Mouse (Mus musculus) embryonic facial prominence, embryonic 11.5 days (tissue): ENCODE results near the gene Mmrn2. TPM values are rescaled to one million over a fixed set of nuclear protein-coding genes. Genes with fewer than 3 reads are reported as not detected.

Experiments
- ATAC-seq: fragments of 200-750 bp; cut with Nextera tagmentation; replicated peaks from 2 replicates; pipeline ENCODE4 v1.8.0; 2017; ENCODE audit warnings: low read depth; ENCODE audit not compliant: insufficient number of reproducible peaks, low FRiP score, low TSS enrichment
- DNase-seq: peaks from one replicate; pipeline ENCODE4 v3.0.0-alpha.2; 2015; ENCODE audit warnings: low spot score
- H3K27ac ChIP-seq: fragments of 300-500 bp; sonication (generic); replicated peaks from 2 replicates; pipeline ENCODE4 v1.5.1; 2014; ENCODE audit warnings: mild to moderate bottlenecking, low read depth, low read length, control low read depth
- H3K27me3 ChIP-seq: fragments of 300-500 bp; sonication (generic); 2 replicates; pipeline ENCODE4 v1.6.1; 2014; ENCODE audit warnings: mild to moderate bottlenecking, low read length, moderate library complexity, mixed read lengths; ENCODE audit not compliant: control insufficient read depth, insufficient read depth
- H3K36me3 ChIP-seq: fragments of 300-500 bp; sonication (generic); replicated peaks from 2 replicates; pipeline ENCODE4 v1.6.1; 2014; ENCODE audit warnings: low read depth, mild to moderate bottlenecking, low read length, moderate library complexity, mixed read lengths; ENCODE audit not compliant: control insufficient read depth, insufficient read depth
- H3K4me1 ChIP-seq: fragments of 300-500 bp; sonication (generic); 2 replicates; pipeline ENCODE4 v1.6.1; 2014; ENCODE audit warnings: low read length, mixed read lengths; ENCODE audit not compliant: control insufficient read depth, insufficient read depth
- H3K4me2 ChIP-seq: fragments of 300-500 bp; sonication (generic); 2 replicates; pipeline ENCODE4 v1.6.1; 2014; ENCODE audit warnings: low read depth, mild to moderate bottlenecking, control low read depth, low read length, moderate library complexity
- H3K4me3 ChIP-seq: fragments of 300-500 bp; sonication (generic); 2 replicates; pipeline ENCODE4 v1.5.1; 2014; ENCODE audit warnings: low read depth, low read length, control low read depth
- H3K9ac ChIP-seq: fragments of 300-500 bp; sonication (generic); replicated peaks from 2 replicates; pipeline ENCODE4 v1.6.1; 2014; ENCODE audit warnings: mild to moderate bottlenecking, control low read depth, low read length
- H3K9me3 ChIP-seq: fragments of 300-500 bp; sonication (generic); replicated peaks from 2 replicates; pipeline ENCODE4 v1.6.1; 2016; ENCODE audit warnings: mild to moderate bottlenecking, low read length, inconsistent platforms, mixed read lengths; ENCODE audit not compliant: control insufficient read depth
- whole genome bisulfite sequencing: fragments of 180-500 bp; shearing (Covaris S2); extraction: QIAGEN DNeasy Blood & Tissue Kit; methylation state at CpG from one replicate; pipeline ENCODE4 v1.1.7; 2014; 5-methylcytosine and 5-hydroxymethylcytosine counted together
- polyA plus RNA-seq: library from polyadenylated mRNA; unstranded; fragments of >200 nt; fragmentation: Nextera tagmentation; extraction: Ambion mirVana; gene quantifications from 2 replicates; pipeline ENCODE4 v1.2.1, GENCODE M21; 2014

The Mmrn2 gene
- polyA plus RNA-seq, 1 experiment from 2014 or later = 5.4 TPM

DNA sequence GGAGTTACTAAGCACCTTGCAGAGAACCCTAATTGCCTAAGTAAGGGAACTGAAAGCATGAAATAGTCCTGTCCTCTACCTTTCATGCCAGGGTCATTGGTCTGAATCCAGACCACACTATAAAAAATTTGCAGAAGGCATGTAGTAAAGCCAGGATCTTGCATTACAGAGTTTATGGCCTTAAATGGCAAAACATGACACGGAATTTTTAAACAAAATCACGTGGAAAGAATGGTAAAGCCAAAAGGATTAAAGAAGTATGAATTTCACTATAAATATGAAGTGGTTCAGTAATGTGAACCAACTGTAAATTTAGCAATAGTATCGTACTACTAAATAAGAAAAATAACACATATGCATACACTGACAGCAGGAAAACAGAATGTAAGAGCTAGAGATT lies 70.1 kb downstream of the Mmrn2 start:
- DNase-seq = no peak
- Histone ChIP-seq H3K36me3 (peaks cover 10% of the 10 kb centered on the region), H3K4me2 (no peak overlapping the region), H3K4me3 (no peak overlapping the region), H3K27ac (no peak overlapping the region), H3K27me3 (no peaks in the 10 kb centered on the region), H3K4me1 (no peaks in the 10 kb centered on the region), H3K9me3 (no peaks in the 10 kb centered on the region), H3K9ac (no peak overlapping the region)
- WGBS = 88% methylated on average over 3 of the region's 3 CpGs
- ATAC-seq = no peak

DNA sequence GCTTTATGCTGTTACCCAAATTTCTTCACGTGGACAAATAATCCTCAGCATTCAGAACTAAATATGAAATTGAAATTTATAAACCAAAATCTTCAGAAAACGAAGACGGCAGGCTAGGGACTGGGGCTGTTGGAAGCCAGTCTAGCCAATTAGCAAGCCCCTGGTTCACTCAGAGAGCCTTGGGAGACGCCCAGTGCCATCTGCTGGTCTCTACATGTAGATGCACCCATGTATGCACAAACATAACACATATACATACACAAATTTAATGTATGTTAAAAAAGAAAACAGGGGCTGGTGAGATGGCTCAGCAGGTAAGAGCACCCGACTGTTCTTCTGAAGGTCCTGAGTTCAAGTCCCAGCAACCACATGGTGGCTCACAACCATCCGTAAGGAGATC lies 71.4 kb downstream of the Mmrn2 start:
- no peak overlapping the region for H3K27ac ChIP-seq
- H3K36me3 ChIP-seq = peaks cover 6% of the 10 kb centered on the region
- H3K9ac ChIP-seq = no peak overlapping the region
- no peaks in the 10 kb centered on the region for H3K27me3 ChIP-seq
- H3K9me3 ChIP-seq = no peaks in the 10 kb centered on the region
- H3K4me1 ChIP-seq = no peaks in the 10 kb centered on the region
- H3K4me2 ChIP-seq = no peak overlapping the region
- ATAC-seq (no peak), DNase-seq (no peak)
- 94% methylated on average over 6 of the region's 6 CpGs for WGBS
- no peak overlapping the region for H3K4me3 ChIP-seq

DNA sequence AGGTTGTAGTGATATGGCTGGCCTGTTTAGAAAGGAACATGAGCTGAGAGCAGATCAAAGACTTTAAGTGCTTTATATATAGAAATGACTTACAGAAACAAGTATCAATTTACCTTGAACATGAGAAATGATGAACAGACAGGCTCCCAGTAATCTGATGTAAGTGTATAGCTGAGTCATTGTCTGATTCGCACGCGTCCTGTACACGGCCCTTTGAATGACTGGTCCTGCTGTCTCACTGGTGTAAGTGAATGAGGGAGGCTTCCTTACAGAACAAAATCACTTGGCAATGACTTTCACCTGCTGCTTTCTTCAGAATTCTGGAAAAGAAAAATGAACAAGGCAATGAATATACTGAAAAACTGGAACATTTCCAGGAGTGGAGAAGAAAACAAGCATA lies 72.4 kb downstream of the Mmrn2 start:
- H3K9me3 ChIP-seq = no peaks in the 10 kb centered on the region
- H3K27me3 ChIP-seq = no peaks in the 10 kb centered on the region
- DNase-seq (no peak), ATAC-seq (no peak)
- H3K4me2 ChIP-seq = no peak overlapping the region
- WGBS = 95% methylated on average over 4 of the region's 4 CpGs
- no peak overlapping the region for H3K27ac ChIP-seq
- H3K4me1 ChIP-seq = no peaks in the 10 kb centered on the region
- H3K36me3 ChIP-seq = peaks cover 4% of the 10 kb centered on the region
- no peak overlapping the region for H3K9ac ChIP-seq
- no peak overlapping the region for H3K4me3 ChIP-seq

DNA sequence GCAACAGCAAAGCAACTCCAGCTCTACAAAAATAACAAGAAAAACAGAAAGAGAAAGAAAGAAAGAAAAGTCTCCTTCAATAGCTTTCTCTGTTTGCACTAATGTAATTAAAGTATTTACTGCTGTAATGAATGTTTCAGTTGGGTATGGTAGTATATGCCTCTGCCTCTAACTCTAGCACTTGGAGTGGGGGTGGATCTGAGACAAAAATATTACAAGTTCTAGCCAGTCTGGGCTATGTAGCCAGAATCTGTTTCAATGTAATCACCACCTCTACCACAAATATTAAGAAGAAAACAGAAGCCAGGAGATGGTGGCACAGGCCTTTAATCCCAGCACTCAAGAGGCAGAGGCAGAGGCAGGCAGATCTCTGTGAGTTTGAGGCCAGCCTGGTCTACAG lies 73.1 kb downstream of the Mmrn2 start:
- Histone ChIP-seq H3K4me3 (no peak overlapping the region), H3K36me3 (peaks cover 2% of the 10 kb centered on the region; the same call in 1 of the 2 replicates), H3K9ac (no peak overlapping the region), H3K4me1 (no peaks in the 10 kb centered on the region), H3K27ac (no peak overlapping the region), H3K9me3 (no peaks in the 10 kb centered on the region), H3K4me2 (no peak overlapping the region), H3K27me3 (no peaks in the 10 kb centered on the region)
- no peak for ATAC-seq
- DNase-seq = no peak

DNA sequence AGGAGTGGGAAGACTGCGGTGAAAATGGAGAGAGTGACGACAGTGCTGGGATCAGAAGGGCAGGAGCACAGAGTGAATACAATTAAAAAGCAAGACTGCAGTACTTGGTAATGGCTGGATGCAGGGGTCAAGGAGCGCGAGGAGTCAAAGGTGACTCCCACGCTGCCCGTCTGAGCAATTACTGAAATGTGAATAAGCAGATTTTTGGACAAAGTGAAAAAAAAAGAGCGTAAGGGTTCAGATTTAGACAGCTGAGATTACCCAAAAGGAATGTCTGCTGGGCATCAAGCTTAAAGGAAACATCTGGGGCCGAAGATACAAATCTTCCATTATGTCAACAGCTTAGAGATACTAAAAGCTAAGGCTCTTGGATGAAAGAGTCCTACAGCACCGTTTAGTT lies 74.5 kb downstream of the Mmrn2 start:
- no peak overlapping the region for H3K4me3 ChIP-seq
- no peaks in the 10 kb centered on the region for H3K27me3 ChIP-seq
- ATAC-seq (no peak), DNase-seq (no peak)
- H3K27ac ChIP-seq = no peak overlapping the region
- H3K4me1 ChIP-seq = no peaks in the 10 kb centered on the region
- no peaks in the 10 kb centered on the region for H3K9me3 ChIP-seq
- 39% methylated on average over 9 of the region's 9 CpGs for WGBS
- H3K36me3 ChIP-seq = peaks cover 2% of the 10 kb centered on the region; the same call in 1 of the 2 replicates
- H3K4me2 ChIP-seq = no peak overlapping the region
- no peak overlapping the region for H3K9ac ChIP-seq

DNA sequence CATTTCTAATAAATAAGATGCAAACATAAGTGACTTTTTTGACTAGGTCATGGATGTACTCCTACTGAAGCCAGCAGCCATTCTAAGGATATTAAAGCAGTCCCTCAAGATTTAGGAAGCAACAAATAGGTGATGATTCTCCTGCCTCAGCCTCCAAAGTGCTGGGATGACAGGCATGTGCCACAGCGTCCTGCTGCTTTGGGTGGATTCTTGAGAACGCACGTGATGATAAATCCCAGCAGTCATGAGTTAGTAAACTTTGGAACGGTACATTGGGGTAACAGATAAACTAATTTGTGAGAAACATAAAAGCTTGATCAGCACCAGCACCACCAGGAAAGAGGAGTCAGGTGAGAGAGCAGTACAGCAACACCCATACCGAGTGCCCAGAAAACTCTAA lies 75.2 kb downstream of the Mmrn2 start:
- ATAC-seq (no peak), DNase-seq (no peak)
- Histone ChIP-seq H3K4me1 (no peaks in the 10 kb centered on the region), H3K36me3 (peaks cover 2% of the 10 kb centered on the region; the same call in 1 of the 2 replicates), H3K4me2 (no peak overlapping the region), H3K27ac (no peak overlapping the region), H3K4me3 (no peak overlapping the region), H3K27me3 (no peaks in the 10 kb centered on the region), H3K9me3 (no peaks in the 10 kb centered on the region), H3K9ac (no peak overlapping the region)
- 89% methylated on average over 5 of the region's 5 CpGs for WGBS

DNA sequence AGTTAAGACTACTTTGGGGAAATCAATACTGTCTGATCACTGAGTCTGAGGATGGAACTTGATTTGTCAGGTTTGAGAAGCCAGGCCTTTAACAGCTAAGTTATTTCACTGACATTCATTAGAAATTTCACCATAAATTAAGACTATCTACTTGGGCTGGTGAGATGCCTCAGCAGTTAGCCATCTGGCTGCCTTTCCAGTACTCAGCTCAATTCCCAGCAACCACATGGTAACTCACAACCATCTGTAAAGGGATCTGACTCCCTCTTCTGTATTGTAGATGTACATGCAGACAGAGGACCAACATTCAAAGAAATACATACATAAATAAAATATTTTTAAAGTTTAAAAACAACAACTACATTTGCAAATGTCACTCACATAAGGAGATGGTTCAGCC lies 76.6 kb downstream of the Mmrn2 start:
- no peak overlapping the region for H3K4me3 ChIP-seq

DNA sequence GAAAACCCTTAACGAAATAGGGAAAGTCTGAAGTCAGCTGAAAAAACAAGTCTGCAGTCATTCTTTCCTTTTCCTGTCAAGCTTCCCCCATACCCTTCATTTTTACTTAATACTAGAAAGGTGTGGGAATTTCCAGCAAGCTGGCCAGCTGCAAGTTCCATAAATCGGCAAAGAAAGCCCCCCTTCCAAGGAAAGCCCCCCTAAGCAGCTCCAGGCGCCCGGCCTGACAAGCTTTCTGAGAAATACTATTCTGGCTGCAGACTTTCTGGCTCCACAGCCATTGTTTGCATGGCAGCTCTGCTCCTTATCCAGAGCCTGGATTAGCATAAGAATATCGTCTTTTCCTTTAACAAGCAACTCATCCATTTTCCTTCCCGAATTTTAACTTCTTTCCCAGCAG lies 78.4 kb downstream of the Mmrn2 start:
- Histone ChIP-seq H3K27ac (no peak overlapping the region), H3K27me3 (no peaks in the 10 kb centered on the region), H3K9me3 (no peaks in the 10 kb centered on the region), H3K4me3 (no peak overlapping the region), H3K36me3 (no peaks in the 10 kb centered on the region), H3K4me1 (no peaks in the 10 kb centered on the region), H3K9ac (no peak overlapping the region), H3K4me2 (no peak overlapping the region)
- WGBS = 22% methylated on average over 6 of the region's 6 CpGs
- DNase-seq (peak; percentile 8), ATAC-seq (no peak)

More for the DNA sequence above, 76.6 kb downstream of the Mmrn2 start:
- H3K27me3 ChIP-seq = no peaks in the 10 kb centered on the region
- DNase-seq (no peak), ATAC-seq (no peak)
- no peak overlapping the region for H3K4me2 ChIP-seq
- H3K27ac ChIP-seq = no peak overlapping the region
- no peaks in the 10 kb centered on the region for H3K4me1 ChIP-seq
- no peak overlapping the region for H3K9ac ChIP-seq
- H3K9me3 ChIP-seq = no peaks in the 10 kb centered on the region
- peaks cover 2% of the 10 kb centered on the region; the same call in 1 of the 2 replicates for H3K36me3 ChIP-seq
